Mouse (Mus musculus) CH12.LX (cell line): Measurements from ENCODE around the gene Dnase2b. TPM values are rescaled to one million over a fixed set of nuclear protein-coding genes. Genes with fewer than 3 reads are reported as not detected.

Experiments used
- DNase-seq: peaks from one replicate; pipeline ENCODE4 v3.0.0-alpha.2; 2013; ENCODE audit errors: extremely low read depth
- H3K27ac ChIP-seq: 2 replicates; pipeline ENCODE4 v1.5.1; 2012; ENCODE audit warnings: low read depth, mild to moderate bottlenecking, control low read depth, moderate library complexity; ENCODE audit not compliant: insufficient read depth
- H3K27me3 ChIP-seq: replicated peaks from 2 replicates; pipeline ENCODE3; 2012; ENCODE audit warnings: inconsistent platforms
- H3K36me3 ChIP-seq, 2 experiments: replicated peaks in 1 of 2; 2 replicates each; pipeline versions ENCODE3 to v1.6.1; 2012; ENCODE audit warnings: inconsistent platforms in 1 of 2, low read length in 1 of 2, mild to moderate bottlenecking in 1 of 2, mixed read lengths in 1 of 2, moderate library complexity in 1 of 2; ENCODE audit not compliant: control insufficient read depth in 1 of 2, insufficient read depth in 1 of 2
- H3K4me1 ChIP-seq, 2 experiments: 2 replicates each; pipeline ENCODE4 v1.6.1; 2012; ENCODE audit warnings: inconsistent platforms in 1 of 2, moderate library complexity in 1 of 2; ENCODE audit not compliant: insufficient read depth in 2 of 2, control insufficient read depth in 1 of 2
- H3K4me2 ChIP-seq: 2 replicates; pipeline ENCODE4 v1.6.1; 2012; ENCODE audit warnings: low read depth, mild to moderate bottlenecking, control low read depth; ENCODE audit not compliant: poor library complexity, insufficient read depth, severe bottlenecking
- H3K4me3 ChIP-seq, 3 experiments: fragments of 150-350 bp in 1 of 3; sonication (generic) in 1 of 3; replicated peaks in 1 of 3; 2 replicates each; pipeline versions ENCODE3 to v1.5.1; 2011 to 2012; ENCODE audit warnings: low read depth in 2 of 3, low read length in 2 of 3, mild to moderate bottlenecking in 2 of 3, moderate library complexity in 2 of 3, control low read depth in 1 of 3, improper control_type of control experiment in 1 of 3, inconsistent platforms in 1 of 3, mixed read lengths in 1 of 3; ENCODE audit not compliant: poor library complexity in 1 of 3
- H3K79me2 ChIP-seq: replicated peaks from 2 replicates; pipeline ENCODE4 v1.6.1; 2012; ENCODE audit warnings: mild to moderate bottlenecking, moderate library complexity; ENCODE audit not compliant: control insufficient read depth, poor library complexity, insufficient read depth, severe bottlenecking; ENCODE audit errors: extremely low read depth
- H3K9ac ChIP-seq: 2 replicates; pipeline ENCODE4 v1.6.1; 2012; ENCODE audit warnings: low read depth, mild to moderate bottlenecking, control low read depth, moderate library complexity; ENCODE audit not compliant: insufficient read depth
- H3K9me3 ChIP-seq: replicated peaks from 2 replicates; pipeline ENCODE3; 2012; ENCODE audit warnings: low read length, inconsistent platforms, mixed read lengths
- BHLHE40 ChIP-seq: IDR thresholded peaks from 2 replicates; pipeline ENCODE4 v1.6.1; 2011; ENCODE audit warnings: mild to moderate bottlenecking, low read depth, low read length, improper control_type of control experiment
- CHD1 ChIP-seq: IDR thresholded peaks from 2 replicates; pipeline ENCODE4 v1.6.1; 2012; ENCODE audit warnings: low read depth, low read length, improper control_type of control experiment, inconsistent platforms
- CTCF ChIP-seq, 2 experiments: IDR thresholded peaks in 1 of 2; conservative IDR thresholded peaks in 1 of 2; 2 replicates each; pipeline ENCODE4 v1.5.1; 2011 to 2012; ENCODE audit warnings: low read depth in 2 of 2, low read length in 2 of 2, improper control_type of control experiment in 1 of 2, inconsistent platforms in 1 of 2, mild to moderate bottlenecking in 1 of 2, moderate library complexity in 1 of 2
- E2F4 ChIP-seq: IDR thresholded peaks from 2 replicates; pipeline ENCODE4 v1.6.1; 2011; ENCODE audit warnings: low read depth, low read length, improper control_type of control experiment; ENCODE audit not compliant: insufficient replicate concordance
- ELF1 ChIP-seq: IDR thresholded peaks from 2 replicates; pipeline ENCODE4 v1.6.1; 2014; ENCODE audit warnings: low read depth, mild to moderate bottlenecking, inconsistent platforms, low read length, improper control_type of control experiment
- EP300 ChIP-seq: IDR thresholded peaks from 2 replicates; pipeline ENCODE4 v1.6.1; 2011; ENCODE audit warnings: low read length, improper control_type of control experiment
- GABPA ChIP-seq: IDR thresholded peaks from 2 replicates; pipeline ENCODE4 v1.6.1; 2012; ENCODE audit warnings: low read depth, low read length, improper control_type of control experiment, inconsistent platforms; ENCODE audit not compliant: insufficient replicate concordance
- HCFC1 ChIP-seq: IDR thresholded peaks from 2 replicates; pipeline ENCODE4 v1.6.1; 2012; ENCODE audit warnings: low read depth, mild to moderate bottlenecking, inconsistent platforms, low read length, improper control_type of control experiment
- IRF4 ChIP-seq: IDR thresholded peaks from 2 replicates; pipeline ENCODE4 v1.6.1; 2014; ENCODE audit warnings: low read depth, mild to moderate bottlenecking, inconsistent platforms, low read length, improper control_type of control experiment
- JUN ChIP-seq: IDR thresholded peaks from 2 replicates; pipeline ENCODE4 v1.6.1; 2011; ENCODE audit warnings: low read depth, mild to moderate bottlenecking, low read length, improper control_type of control experiment, moderate library complexity; ENCODE audit not compliant: insufficient read depth
- MAFK ChIP-seq: IDR thresholded peaks from 2 replicates; pipeline ENCODE4 v1.6.1; 2011; ENCODE audit warnings: low read length, improper control_type of control experiment; ENCODE audit not compliant: insufficient replicate concordance
- MAZ ChIP-seq: IDR thresholded peaks from 2 replicates; pipeline ENCODE4 v1.6.1; 2012; ENCODE audit warnings: low read depth, mild to moderate bottlenecking, inconsistent platforms, low read length, improper control_type of control experiment, moderate library complexity
- MEF2A ChIP-seq: IDR thresholded peaks from 2 replicates; pipeline ENCODE4 v1.6.1; 2014; ENCODE audit warnings: low read depth, mild to moderate bottlenecking, inconsistent platforms, low read length, improper control_type of control experiment, borderline replicate concordance
- NELFE ChIP-seq: IDR thresholded peaks from 2 replicates; pipeline ENCODE4 v1.6.1; 2011; ENCODE audit warnings: low read depth, low read length, improper control_type of control experiment
- NRF1 ChIP-seq: IDR thresholded peaks from 2 replicates; pipeline ENCODE4 v1.6.1; 2014; ENCODE audit warnings: low read depth, mild to moderate bottlenecking, inconsistent platforms, low read length, improper control_type of control experiment, moderate library complexity
- PAX5 ChIP-seq: IDR thresholded peaks from 2 replicates; pipeline ENCODE4 v1.6.1; 2012; ENCODE audit warnings: low read length, inconsistent platforms, mixed read lengths
- POLR2AphosphoS2 ChIP-seq: IDR thresholded peaks from 2 replicates; pipeline ENCODE4 v1.6.1; 2011; ENCODE audit warnings: low read depth, low read length, improper control_type of control experiment
- SMC3 ChIP-seq: IDR thresholded peaks from 2 replicates; pipeline ENCODE4 v1.6.1; 2011; ENCODE audit warnings: low read depth, low read length, improper control_type of control experiment
- TBP ChIP-seq: conservative IDR thresholded peaks from 2 replicates; pipeline ENCODE4 v1.6.1; 2011; ENCODE audit warnings: low read depth, low read length, improper control_type of control experiment
- USF1 ChIP-seq: IDR thresholded peaks from 2 replicates; pipeline ENCODE4 v1.6.1; 2014; ENCODE audit warnings: low read depth, mild to moderate bottlenecking, inconsistent platforms, low read length, improper control_type of control experiment
- USF2 ChIP-seq: conservative IDR thresholded peaks from 2 replicates; pipeline ENCODE4 v1.6.1; 2011; ENCODE audit warnings: low read depth, low read length, improper control_type of control experiment
- ZC3H11A ChIP-seq: IDR thresholded peaks from 2 replicates; pipeline ENCODE4 v1.6.1; 2012; ENCODE audit warnings: low read depth, mild to moderate bottlenecking, inconsistent platforms, low read length, improper control_type of control experiment
- ZKSCAN1 ChIP-seq: IDR thresholded peaks from 2 replicates; pipeline ENCODE4 v1.6.1; 2012; ENCODE audit warnings: low read depth, inconsistent platforms, low read length, improper control_type of control experiment, borderline replicate concordance
- ZMIZ1 ChIP-seq: IDR thresholded peaks from 2 replicates; pipeline ENCODE4 v1.6.1; 2012; ENCODE audit warnings: low read depth, mild to moderate bottlenecking, inconsistent platforms, low read length, improper control_type of control experiment
- ZNF384 ChIP-seq: IDR thresholded peaks from 2 replicates; pipeline ENCODE4 v1.6.1; 2012; ENCODE audit warnings: low read depth, low read length, improper control_type of control experiment, inconsistent platforms
- dilution Hi-C: fragments of 300-500 bp; cut with MboI; formaldehyde crosslinking; loops from 2 replicates; pipeline ENCODE4 v1.14.3; 2020; ENCODE audit warnings: low sequenced_read_pairs; ENCODE audit not compliant: extremely low pct_unique_long_range_greater_than_20kb, extremely low pct_ligation_motif_present
- in situ Hi-C: fragments of 300-500 bp; cut with MboI; formaldehyde crosslinking; loops from 3 replicates; pipeline ENCODE4 v1.14.3; 2019; ENCODE audit warnings: low sequenced_read_pairs, low pct_ligation_motif_present, low pct_unique_long_range_greater_than_20kb, mixed read lengths
- polyA plus RNA-seq: library from polyadenylated mRNA; unstranded; fragments of >175 nt; gene quantifications from 2 replicates; pipeline ENCODE4 v1.2.1, GENCODE M21; 2012; ENCODE audit warnings: low read depth; ENCODE audit not compliant: insufficient read length
- total RNA-seq, 2 experiments: library from RNA; depleted of rRNA; stranded (reverse); fragments of 300-350 nt in 1 of 2; fragments of >200 nt in 1 of 2; gene quantifications; 2 replicates each; pipeline ENCODE4 v1.2.3; 2012 to 2014

Dnase2b gene
- total and polyA plus RNA-seq, 3 experiments, result not detected

- Histone ChIP-seq H3K36me3 (no peaks in the 10 kb centered on the region), H3K27ac (no peak overlapping the region), H3K4me2 (no peak overlapping the region), H3K4me3 (no peak overlapping the region), H3K4me1 (peaks cover 3 to 14% of the 10 kb centered on the region in 2 experiments; a peak in 2 of 4 replicates), H3K9me3 (no peaks in the 10 kb centered on the region), H3K9ac (no peak overlapping the region), H3K79me2 (no peaks in the 10 kb centered on the region), H3K27me3 (no peaks in the 10 kb centered on the region)
- in situ Hi-C loops, result loop anchor here (5.0 kb wide), 1 partner anchor 210 kb away; no protein-coding TSS in a partner anchor
- dilution Hi-C loops, result no loop called here
- TF ChIP-seq GABPA (no peak), NELFE (no peak), NRF1 (no peak), EP300 (no peak), JUN (no peak), POLR2AphosphoS2 (no peak), BHLHE40 (no peak), CHD1 (no peak), HCFC1 (no peak), MAFK (no peak), ZKSCAN1 (no peak)
- no peak for DNase-seq
Measured at GRCm38 (mm10) chr3:146567366-146567765, 48.0 kb downstream of the Dnase2b start.

- dilution Hi-C loops, result no loop called here
- no peaks in the 10 kb centered on the region for H3K9me3 ChIP-seq
- no peak overlapping the region for H3K4me3 ChIP-seq
- H3K27ac ChIP-seq, result no peak overlapping the region
- TF ChIP-seq ZKSCAN1, result no peak
- no peak for TF ChIP-seq GABPA
- no peak for TF ChIP-seq ELF1
- no peaks in the 10 kb centered on the region for H3K36me3 ChIP-seq
- no peaks in the 10 kb centered on the region for H3K27me3 ChIP-seq
- no peak overlapping the region for H3K9ac ChIP-seq
- peaks cover 6 to 14% of the 10 kb centered on the region in 2 experiments for H3K4me1 ChIP-seq
- DNase-seq, result no peak
- H3K4me2 ChIP-seq, result no peak overlapping the region
- H3K79me2 ChIP-seq, result no peaks in the 10 kb centered on the region
- in situ Hi-C loops, result loop anchor here (5.0 kb wide), 1 partner anchor 212 kb away; no protein-coding TSS in a partner anchor
Measured at GRCm38 (mm10) chr3:146565065-146565411, 50.4 kb downstream of the Dnase2b start.

- H3K36me3 ChIP-seq, result no peaks in the 10 kb centered on the region
- in situ Hi-C loops (loop anchor here (5.0 kb wide), 1 partner anchor 213 kb away; no protein-coding TSS in a partner anchor), dilution Hi-C loops (no loop called here)
- DNase-seq, result peak; percentile 93
- peaks cover 10 to 14% of the 10 kb centered on the region in 2 experiments for H3K4me1 ChIP-seq
- no peaks in the 10 kb centered on the region for H3K9me3 ChIP-seq
- peak overlapping the region; percentile 45; the same call in 1 of the 2 replicates for H3K9ac ChIP-seq
- H3K4me3 ChIP-seq, result no peak overlapping the region
- H3K27me3 ChIP-seq, result no peaks in the 10 kb centered on the region
- no peaks in the 10 kb centered on the region for H3K79me2 ChIP-seq
- peak overlapping the region; percentile 58 for H3K4me2 ChIP-seq
- no peak overlapping the region for H3K27ac ChIP-seq
- no peak for TF ChIP-seq TBP
- peak; percentile 95 for TF ChIP-seq SMC3
- no peak for TF ChIP-seq USF1
- peak; percentile 54; the same call in 1 of the 2 replicates for TF ChIP-seq NELFE
- peak; percentile 84 for TF ChIP-seq MAZ
- TF ChIP-seq PAX5, result no peak
- no peak for TF ChIP-seq E2F4
- no peak for TF ChIP-seq POLR2AphosphoS2
- no peak for TF ChIP-seq MEF2A
- peak; percentile 79 for TF ChIP-seq ELF1
- peak; percentile 51 for TF ChIP-seq ZC3H11A
- peak; percentile 86 to 97 for TF ChIP-seq CTCF (conservative IDR thresholded peaks at IDR 0.05 in 1 of 2, IDR thresholded peaks at IDR 0.05 in 1 of 2; ENCODE audit: low read depth in 2 of 2, low read length in 2 of 2)
- TF ChIP-seq MAFK, result no peak
- peak; percentile 57; the same call in 1 of the 2 replicates for TF ChIP-seq IRF4
- no peak for TF ChIP-seq USF2
- TF ChIP-seq ZMIZ1, result no peak
- TF ChIP-seq ZNF384, result peak; percentile 97
Measured at GRCm38 (mm10) chr3:146564268-146565064, 50.9 kb downstream of the Dnase2b start.
